Mouse (Mus musculus) embryonic facial prominence, embryonic 15.5 days (tissue): ENCODE results near the gene Gse1. TPM values are rescaled to one million over a fixed set of nuclear protein-coding genes. Genes with fewer than 3 reads are reported as not detected.

Experiments used
- ATAC-seq: fragments of 200-750 bp; cut with Nextera tagmentation; 2 replicates; pipeline ENCODE4 v1.8.0; 2017; ENCODE audit warnings: low read depth, moderate TSS enrichment; ENCODE audit not compliant: insufficient number of reproducible peaks, low FRiP score, low TSS enrichment
- H3K27ac ChIP-seq: fragments of 300-500 bp; sonication (generic); replicated peaks from 2 replicates; pipeline ENCODE4 v1.5.1; 2015; ENCODE audit warnings: mild to moderate bottlenecking, inconsistent platforms
- H3K27me3 ChIP-seq: fragments of 300-500 bp; sonication (generic); 2 replicates; pipeline ENCODE4 v1.6.1; 2015; ENCODE audit warnings: inconsistent platforms
- H3K36me3 ChIP-seq: fragments of 300-500 bp; sonication (generic); 2 replicates; pipeline ENCODE4 v1.6.1; 2015; ENCODE audit warnings: mild to moderate bottlenecking, inconsistent platforms
- H3K4me1 ChIP-seq: fragments of 300-500 bp; sonication (generic); 2 replicates; pipeline ENCODE4 v1.6.1; 2015; ENCODE audit warnings: inconsistent platforms
- H3K4me2 ChIP-seq: fragments of 300-500 bp; sonication (generic); replicated peaks from 2 replicates; pipeline ENCODE4 v1.6.1; 2015; ENCODE audit warnings: mild to moderate bottlenecking, inconsistent platforms
- H3K4me3 ChIP-seq: fragments of 300-500 bp; sonication (generic); replicated peaks from 2 replicates; pipeline ENCODE4 v1.5.1; 2015; ENCODE audit warnings: mild to moderate bottlenecking, inconsistent platforms
- H3K9ac ChIP-seq: fragments of 300-500 bp; sonication (generic); 2 replicates; pipeline ENCODE4 v1.6.1; 2015; ENCODE audit warnings: inconsistent platforms
- H3K9me3 ChIP-seq: fragments of 300-500 bp; sonication (generic); replicated peaks from 2 replicates; pipeline ENCODE4 v1.6.1; 2016; ENCODE audit warnings: inconsistent platforms
- WGBS: fragments of 180-500 bp; shearing (Covaris S2); methylation state at CpG from one replicate; pipeline ENCODE4 v1.1.7; 2015; 5-methylcytosine and 5-hydroxymethylcytosine counted together
- polyA plus RNA-seq: library from polyadenylated mRNA; unstranded; fragments of >200 nt; fragmentation: Nextera tagmentation; extraction: Ambion mirVana; gene quantifications from 2 replicates; pipeline ENCODE4 v1.2.1, GENCODE M21; 2015

Gse1 gene
- polyA plus RNA-seq, 1 experiment from 2014 or later = 11.1 TPM

DNA sequence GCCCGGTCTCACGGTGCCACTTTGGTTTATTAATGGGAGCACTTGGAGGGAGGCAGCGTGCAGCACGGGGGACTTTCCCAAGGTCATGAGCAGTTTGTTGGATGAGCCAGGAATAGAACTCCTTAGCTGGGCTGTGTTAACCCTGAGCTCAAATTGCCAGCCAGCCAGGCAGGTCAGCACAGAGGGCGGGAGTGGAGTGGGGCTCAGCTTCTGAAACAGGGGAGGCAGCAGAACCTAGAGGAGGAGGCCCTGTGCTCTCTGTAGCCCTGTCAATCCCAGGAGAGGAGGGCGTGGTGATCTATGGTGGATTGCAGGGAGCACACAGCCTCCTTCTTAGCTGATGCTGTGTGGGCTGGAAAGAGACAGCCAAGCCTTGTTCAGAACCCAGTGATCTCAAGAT is 297.6 kb downstream of the Gse1 start:
- Histone ChIP-seq H3K36me3 (no peaks in the 10 kb centered on the region), H3K27ac (0 out of 2 replicates have a peak overlapping the region, but pooled peaks have one; percentile 11), H3K4me2 (no peak overlapping the region), H3K4me1 (peaks cover 71% of the 10 kb centered on the region), H3K27me3 (no peaks in the 10 kb centered on the region), H3K4me3 (no peak overlapping the region), H3K9ac (no peak overlapping the region), H3K9me3 (no peaks in the 10 kb centered on the region)
- 54% methylated on average over 6 of the region's 6 CpGs for WGBS
- ATAC-seq = peak; percentile 13

DNA sequence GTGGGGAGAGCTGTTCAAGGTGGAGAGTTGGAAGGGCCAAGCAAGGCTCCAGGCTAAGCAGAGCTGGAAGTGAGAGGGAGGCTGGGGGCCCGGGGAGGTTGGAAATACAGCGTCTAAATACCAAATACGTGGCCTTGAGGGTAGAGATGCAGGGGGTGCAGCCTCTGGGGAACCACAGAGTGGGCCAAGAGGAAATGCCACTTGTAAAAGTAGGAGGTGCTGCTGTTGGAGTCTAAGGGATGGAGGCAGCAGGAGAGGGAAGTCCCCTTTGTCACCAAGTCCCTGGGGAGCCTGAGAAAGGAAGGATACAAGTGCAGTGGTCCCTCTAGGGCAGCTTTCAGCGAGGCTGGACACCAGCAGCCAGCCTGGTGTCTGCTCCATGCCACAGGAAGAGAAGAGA is 298.3 kb downstream of the Gse1 start:
- no peak overlapping the region for H3K27ac ChIP-seq
- no peaks in the 10 kb centered on the region for H3K27me3 ChIP-seq
- no peak overlapping the region for H3K4me2 ChIP-seq
- H3K4me1 ChIP-seq = peaks cover 70% of the 10 kb centered on the region
- H3K36me3 ChIP-seq = no peaks in the 10 kb centered on the region
- ATAC-seq = no peak
- no peaks in the 10 kb centered on the region for H3K9me3 ChIP-seq
- WGBS = 39% methylated on average over 4 of the region's 4 CpGs
- no peak overlapping the region for H3K4me3 ChIP-seq
- no peak overlapping the region for H3K9ac ChIP-seq

GRCm38 (mm10) chr8:120528332-120528731 is 300.1 kb downstream of the Gse1 start:
- no peak for ATAC-seq
- WGBS = 32% methylated on average over 3 of the region's 3 CpGs
- Histone ChIP-seq H3K4me1 (peaks cover 78% of the 10 kb centered on the region), H3K36me3 (no peaks in the 10 kb centered on the region), H3K27ac (no peak overlapping the region), H3K9me3 (no peaks in the 10 kb centered on the region), H3K9ac (no peak overlapping the region), H3K27me3 (no peaks in the 10 kb centered on the region), H3K4me3 (no peak overlapping the region), H3K4me2 (no peak overlapping the region)

- H3K27me3 ChIP-seq = no peaks in the 10 kb centered on the region
- WGBS = 56% methylated on average over 7 of the region's 7 CpGs
- H3K4me2 ChIP-seq = no peak overlapping the region
- no peaks in the 10 kb centered on the region for H3K9me3 ChIP-seq
- H3K9ac ChIP-seq = no peak overlapping the region
- H3K4me1 ChIP-seq = peaks cover 78% of the 10 kb centered on the region
- H3K27ac ChIP-seq = no peak overlapping the region
- no peak for ATAC-seq
- no peaks in the 10 kb centered on the region for H3K36me3 ChIP-seq
- no peak overlapping the region for H3K4me3 ChIP-seq
Observed at GRCm38 (mm10) chr8:120529226-120529625, 301.0 kb downstream of the Gse1 start.

- H3K27me3 ChIP-seq = no peaks in the 10 kb centered on the region
- no peak overlapping the region for H3K4me3 ChIP-seq
- no peaks in the 10 kb centered on the region for H3K9me3 ChIP-seq
- H3K9ac ChIP-seq = no peak overlapping the region
- 62% methylated on average over 16 of the region's 16 CpGs for WGBS
- H3K27ac ChIP-seq = no peak overlapping the region
- no peaks in the 10 kb centered on the region for H3K36me3 ChIP-seq
- peaks cover 84% of the 10 kb centered on the region for H3K4me1 ChIP-seq
- H3K4me2 ChIP-seq = no peak overlapping the region
- no peak for ATAC-seq
Observed at GRCm38 (mm10) chr8:120530954-120531656, 302.8 kb downstream of the Gse1 start.

GRCm38 (mm10) chr8:120531775-120532516 is 303.7 kb downstream of the Gse1 start:
- no peak for ATAC-seq
- WGBS = 39% methylated on average over 10 of the region's 10 CpGs
- Histone ChIP-seq H3K4me1 (peaks cover 84% of the 10 kb centered on the region), H3K4me3 (no peak overlapping the region), H3K27me3 (no peaks in the 10 kb centered on the region), H3K9me3 (no peaks in the 10 kb centered on the region), H3K27ac (peak overlapping the region; percentile 44; the same call in 1 of the 2 replicates), H3K4me2 (no peak overlapping the region), H3K9ac (no peak overlapping the region), H3K36me3 (no peaks in the 10 kb centered on the region)

DNA sequence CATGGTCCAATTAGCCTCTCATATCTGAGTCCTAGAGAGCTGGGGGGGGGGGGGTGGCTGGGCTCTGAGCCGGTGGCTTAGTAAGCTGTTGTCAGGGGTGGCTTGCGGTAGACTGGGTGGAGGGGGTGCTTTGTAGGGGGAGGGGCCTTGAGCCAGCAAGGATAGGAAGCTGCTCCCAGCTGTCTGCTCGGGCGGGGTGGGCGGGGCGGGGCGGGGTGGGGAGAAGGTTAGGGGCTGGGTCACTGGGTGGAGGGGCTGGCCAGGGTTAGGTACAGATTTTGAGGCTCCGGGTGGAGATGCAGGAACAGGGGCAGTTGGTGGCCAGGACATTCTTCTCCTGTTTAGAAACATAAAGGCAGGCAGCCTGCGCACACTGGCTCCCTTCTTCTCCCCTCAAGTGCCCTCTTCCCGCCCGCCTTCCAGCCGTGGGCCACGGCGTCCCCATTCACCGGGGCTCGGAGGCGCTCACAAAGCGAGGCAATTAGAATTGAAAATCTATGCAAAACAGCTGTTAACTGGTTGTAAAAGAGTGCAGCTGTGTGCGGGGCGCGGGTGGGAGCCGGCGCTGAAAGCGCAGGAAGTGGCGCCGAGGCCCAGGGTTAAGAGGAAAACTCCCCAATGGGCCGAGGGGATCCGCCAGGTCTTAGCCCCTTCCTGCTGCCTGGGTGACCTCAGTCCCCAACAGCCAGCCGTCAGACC is 304.4 kb downstream of the Gse1 start:
- H3K9me3 ChIP-seq = no peaks in the 10 kb centered on the region
- peak overlapping the region; percentile 48 for H3K27ac ChIP-seq
- H3K4me1 ChIP-seq = peaks cover 84% of the 10 kb centered on the region
- 0 out of 2 replicates have a peak, but pooled peaks have one; percentile 15 for ATAC-seq
- no peaks in the 10 kb centered on the region for H3K27me3 ChIP-seq
- no peak overlapping the region for H3K9ac ChIP-seq
- 6% methylated on average over 28 of the region's 29 CpGs for WGBS
- peak overlapping the region; percentile 41 for H3K4me2 ChIP-seq
- no peaks in the 10 kb centered on the region for H3K36me3 ChIP-seq
- 0 out of 2 replicates have a peak overlapping the region, but pooled peaks have one; percentile 10 for H3K4me3 ChIP-seq

- Histone ChIP-seq H3K4me1 (peaks cover 84% of the 10 kb centered on the region), H3K27ac (no peak overlapping the region), H3K4me3 (no peak overlapping the region), H3K9ac (no peak overlapping the region), H3K9me3 (no peaks in the 10 kb centered on the region), H3K4me2 (peak overlapping the region; percentile 41; the same call in 1 of the 2 replicates), H3K27me3 (no peaks in the 10 kb centered on the region), H3K36me3 (no peaks in the 10 kb centered on the region)
- WGBS = 33% methylated on average over 3 of the region's 3 CpGs
- ATAC-seq = no peak
Observed at GRCm38 (mm10) chr8:120533380-120533779, 305.1 kb downstream of the Gse1 start.

- WGBS = 54% methylated on average over 8 of the region's 8 CpGs
- H3K4me2 ChIP-seq = no peak overlapping the region
- H3K4me3 ChIP-seq = no peak overlapping the region
- H3K36me3 ChIP-seq = no peaks in the 10 kb centered on the region
- peaks cover 84% of the 10 kb centered on the region for H3K4me1 ChIP-seq
- H3K9me3 ChIP-seq = no peaks in the 10 kb centered on the region
- no peaks in the 10 kb centered on the region for H3K27me3 ChIP-seq
- H3K9ac ChIP-seq = no peak overlapping the region
- ATAC-seq = no peak
- no peak overlapping the region for H3K27ac ChIP-seq
Observed at GRCm38 (mm10) chr8:120534080-120534479, 305.8 kb downstream of the Gse1 start.

GRCm38 (mm10) chr8:120534504-120535368 is 306.5 kb downstream of the Gse1 start:
- WGBS = 20% methylated on average over 14 of the region's 14 CpGs
- Histone ChIP-seq H3K4me3 (no peak overlapping the region), H3K4me1 (peaks cover 87% of the 10 kb centered on the region), H3K27ac (no peak overlapping the region), H3K4me2 (peak overlapping the region; percentile 98), H3K9ac (no peak overlapping the region), H3K27me3 (no peaks in the 10 kb centered on the region), H3K9me3 (no peaks in the 10 kb centered on the region), H3K36me3 (no peaks in the 10 kb centered on the region)
- peak; percentile 30; the same call in 1 of the 2 replicates for ATAC-seq
